ENCODE assay signal across 8 mouse cellular contexts in the genomic region with DNA sequence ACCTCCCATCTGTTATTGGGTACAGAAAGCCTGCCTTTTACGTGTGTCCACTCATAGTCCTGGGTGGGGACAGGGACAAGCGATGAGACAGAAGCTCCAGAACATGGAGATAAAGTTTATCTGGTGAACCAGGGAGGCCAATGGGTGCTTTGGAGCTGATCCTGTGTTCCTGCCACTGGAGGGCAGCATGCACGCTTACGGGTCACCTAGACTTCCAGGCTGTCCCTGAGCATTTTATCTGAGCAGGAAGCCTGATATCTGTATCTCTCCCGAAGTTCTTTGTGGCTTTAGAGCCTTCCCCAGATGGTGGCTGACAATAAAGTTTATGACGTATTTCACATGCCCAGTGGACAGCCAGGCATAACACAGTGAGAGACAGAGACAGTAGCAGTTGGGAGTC. TPM values are rescaled to one million over a fixed set of nuclear protein-coding genes. Genes with fewer than 3 reads are reported as not detected.
DNase-seq lines count a peak whose midpoint lies in the region; ATAC-seq and TF ChIP-seq lines count a peak whose summit lies in the region.

No protein-coding gene starts in this region.

- peak; percentile 94 for ATAC-seq in liver, embryonic 16.5 days (ENCODE audit: low read depth)

- no peaks in the 10 kb centered on the region for H3K36me3 ChIP-seq in kidney, adult 2 months (ENCODE audit: control insufficient read depth, insufficient read depth, low read length)
- peaks cover 49% of the 10 kb centered on the region for H3K36me3 ChIP-seq in liver, embryonic 16.5 days (ENCODE audit: control insufficient read depth, insufficient read depth)

- no peaks in the 10 kb centered on the region for H3K9me3 ChIP-seq in liver, embryonic 16.5 days (replicated peaks; ENCODE audit: control insufficient read depth, low read length)

- no peak overlapping the region for H3K9ac ChIP-seq in liver, embryonic 16.5 days (ENCODE audit: low read depth, low read length)

- H3K4me3 ChIP-seq in kidney, adult 2 months (ENCODE audit: insufficient read depth, low read depth, low read length): no peak overlapping the region
- no peak overlapping the region for H3K4me3 ChIP-seq in liver, embryonic 16.5 days (ENCODE audit: low read depth, low read length)

- H3K4me1 ChIP-seq in kidney, adult 2 months (ENCODE audit: control insufficient read depth, insufficient read depth, low read length): no peaks in the 10 kb centered on the region
- H3K4me1 ChIP-seq in liver, embryonic 16.5 days (ENCODE audit: control insufficient read depth, low read depth, low read length): peaks cover 21% of the 10 kb centered on the region

- H3K4me2 ChIP-seq in liver, embryonic 16.5 days (ENCODE audit: low read depth, low read length): peak overlapping the region; percentile 34; the same call in 1 of the 2 replicates

- no peaks in the 10 kb centered on the region for H3K27me3 ChIP-seq in kidney, adult 2 months (replicated peaks; ENCODE audit: control insufficient read depth, insufficient read depth, low read length)
- H3K27me3 ChIP-seq in liver, embryonic 16.5 days (ENCODE audit: control insufficient read depth, insufficient read depth, low read depth, low read length): no peaks in the 10 kb centered on the region

- H3K27ac ChIP-seq in kidney, adult 2 months (ENCODE audit: insufficient read depth, low read depth, low read length): no peak overlapping the region
- peak overlapping the region; percentile 56 for H3K27ac ChIP-seq in liver, embryonic 16.5 days (ENCODE audit: low read length)

- peak; percentile 78 for TF ChIP-seq CTCF in kidney, adult 2 months (conservative IDR thresholded peaks at IDR 0.05; ENCODE audit: insufficient read depth, insufficient read length, low read depth, low read length)

- 30% methylated on average over 6 of the region's 6 CpGs for WGBS in kidney, adult 2 months
- 14% methylated on average over 6 of the region's 6 CpGs for WGBS in liver, embryonic 16.5 days (ENCODE audit: insufficient replicate concordance)

- peak; percentile 61 for DNase-seq in adrenal gland, adult 2 months
- no peak for DNase-seq in adrenal gland, adult 8-10 months
- DNase-seq in right cerebral cortex, adult 2 months (ENCODE audit: low spot score in 2 of 2): peak; percentile 45 to 49
- no peak for DNase-seq in right cerebral cortex, postnatal 25 days
- DNase-seq in embryo, embryonic 9.5 days (ENCODE audit: extremely low spot score): peak; percentile 34
- DNase-seq in kidney, adult 2 months: peak; percentile 25
- peak; percentile 43 for DNase-seq in skeletal muscle tissue, adult 2 months (ENCODE audit: low read depth, low spot score)

- no peak for TF ChIP-seq POLR2A in kidney, adult 2 months (IDR thresholded peaks at IDR 0.05; ENCODE audit: low read depth, low read length)

RNA-seq across cellular contexts. Expression of a gene that starts 41.2 kb away (rescaled TPM):
- 10 to 100 TPM; 34.5 to 38.1 TPM for total RNA-seq in adrenal gland, adult 2 months (2021)
- polyA plus RNA-seq in adrenal gland, adult 2 months (2012; rRNA removed): 62.3 and 76.9 TPM in 2 replicates
- 10 to 100 TPM; 31.0 to 47.2 (median 38.3) TPM for total RNA-seq in adrenal gland, adult 8-10 months (2022)
- 25.1 and 47.7 TPM in 2 replicates for polyA plus RNA-seq in kidney, adult 2 months (2012; rRNA removed)
- 38.4 and 42.6 TPM in 2 replicates for polyA plus RNA-seq in liver, embryonic 16.5 days (2015; fragmentation: Nextera tagmentation; extraction: Ambion mirVana)

Comparison
In these comparisons a context has a peak if more than half of its experiments do, and no peak if none do; other contexts are left out.
1. DNase-seq: peak in adrenal gland, adult 2 months (single experiment), right cerebral cortex, adult 2 months (2 of 2), embryo, embryonic 9.5 days (single experiment), kidney, adult 2 months (single experiment) and skeletal muscle tissue, adult 2 months (single experiment); none in adrenal gland, adult 8-10 months (single experiment) and right cerebral cortex, postnatal 25 days (single experiment).